Mouse (Mus musculus): ENCODE results near the gene Tnfrsf23. TPM values are rescaled to one million over a fixed set of nuclear protein-coding genes. Genes with fewer than 3 reads are reported as not detected.
A peak's percentile ranks its signal among the peaks of the same experiment; 100 is the strongest.
"Not testable (repeated sequence)": the region's sequence is repeated elsewhere in the genome, so short reads cannot be mapped to it uniquely, and the experiment has no call there.

The Tnfrsf23 gene
- polyA plus RNA-seq, 1 experiment = 4.8 TPM

DNA sequence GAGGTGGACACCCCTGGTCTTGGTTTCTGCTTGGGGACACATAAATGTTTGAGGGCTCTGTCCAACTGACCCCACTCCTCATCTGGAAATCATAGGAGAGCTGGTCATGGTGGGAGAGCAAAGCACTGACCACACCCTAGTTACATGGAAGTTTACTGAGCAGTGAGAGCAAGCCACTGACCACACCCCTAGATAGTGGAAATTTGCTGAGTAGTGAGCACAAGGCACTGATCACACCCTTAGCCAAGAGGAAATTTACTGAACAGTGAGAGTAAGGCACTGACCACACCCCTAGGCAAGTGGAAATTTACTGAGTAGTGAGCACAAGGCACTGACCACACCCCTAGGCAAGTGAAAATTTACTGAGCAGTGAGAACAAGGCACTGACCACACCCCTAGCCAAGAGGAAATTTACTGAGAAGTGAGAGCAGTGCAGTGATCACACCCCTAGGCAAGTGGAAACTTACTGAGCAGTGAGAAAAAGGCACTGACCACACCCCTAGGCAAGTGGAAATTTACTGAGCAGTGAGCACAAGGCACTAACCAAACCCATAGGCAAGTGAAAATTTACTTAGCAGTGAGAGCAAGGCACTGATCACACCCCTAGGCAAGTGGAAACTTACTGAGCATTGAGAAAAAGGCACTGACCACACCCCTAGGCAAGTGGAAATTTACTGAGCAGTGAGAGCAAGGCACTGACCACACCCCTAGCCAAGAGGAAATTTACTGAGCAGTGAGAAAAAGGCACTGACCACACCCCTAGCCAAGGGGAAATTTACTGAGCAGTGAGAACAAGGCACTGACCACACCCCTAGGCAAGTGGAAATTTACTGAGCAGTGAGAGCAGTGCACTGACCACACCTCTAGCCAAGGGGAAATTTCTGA lies 19.0 kb downstream of the Tnfrsf23 start:
- no peaks in the 10 kb centered on the region for H3K36me3 ChIP-seq (ENCODE audit: control insufficient read depth, insufficient read depth, low read length)
- H3K4me1 ChIP-seq (replicated peaks; ENCODE audit: control insufficient read depth, insufficient read depth, low read length) = no peaks in the 10 kb centered on the region
- no peak for TF ChIP-seq POLR2A (IDR thresholded peaks at IDR 0.05; ENCODE audit: control insufficient read depth, extremely low read depth, insufficient read depth, low read length, poor library complexity)
- TF ChIP-seq CTCF (IDR thresholded peaks at IDR 0.05; ENCODE audit: borderline replicate concordance, control insufficient read depth, extremely low read depth, insufficient read depth, low read length, poor library complexity) = no peak
- no peak overlapping the region for H3K27ac ChIP-seq (ENCODE audit: control insufficient read depth, insufficient read depth, low read length)
- H3K27me3 ChIP-seq (ENCODE audit: control insufficient read depth, insufficient read depth, low read length) = no peaks in the 10 kb centered on the region
- no peak for DNase-seq
- H3K4me3 ChIP-seq (ENCODE audit: control insufficient read depth, insufficient read depth, low read length) = no peak overlapping the region

DNA sequence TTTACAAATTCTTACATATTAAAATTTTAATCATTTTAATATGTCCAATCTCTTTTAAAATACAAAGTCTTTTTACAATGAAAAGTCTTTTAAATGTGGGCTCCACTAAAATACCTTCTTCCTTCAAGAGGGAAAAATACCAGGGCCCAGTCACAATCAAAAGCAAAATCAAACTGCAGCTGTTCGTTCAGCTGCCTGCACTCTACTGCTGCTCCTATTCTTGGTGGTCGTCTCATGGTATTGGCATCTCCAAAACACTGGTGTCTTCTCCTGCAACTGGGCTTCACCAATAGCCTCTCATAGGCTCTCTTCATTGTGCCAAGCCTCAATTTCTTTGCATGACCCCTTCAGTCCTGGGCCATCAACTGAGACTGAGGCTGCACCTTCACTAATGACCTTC lies 22.2 kb downstream of the Tnfrsf23 start:
- WGBS = 99% methylated on average over 2 of the region's 2 CpGs
- H3K27me3 ChIP-seq (ENCODE audit: control insufficient read depth, insufficient read depth, low read length) = no peaks in the 10 kb centered on the region
- no peak overlapping the region for H3K4me3 ChIP-seq (ENCODE audit: control insufficient read depth, insufficient read depth, low read length)
- H3K36me3 ChIP-seq (ENCODE audit: control insufficient read depth, insufficient read depth, low read length) = no peaks in the 10 kb centered on the region
- H3K27ac ChIP-seq (ENCODE audit: control insufficient read depth, insufficient read depth, low read length) = no peak overlapping the region
- no peak for TF ChIP-seq CTCF (IDR thresholded peaks at IDR 0.05; ENCODE audit: borderline replicate concordance, control insufficient read depth, extremely low read depth, insufficient read depth, low read length, poor library complexity)
- no peak for DNase-seq
- H3K4me1 ChIP-seq (replicated peaks; ENCODE audit: control insufficient read depth, insufficient read depth, low read length) = no peaks in the 10 kb centered on the region

- Histone ChIP-seq H3K4me1 (replicated peaks; ENCODE audit: control insufficient read depth, insufficient read depth, low read length) (no peaks in the 10 kb centered on the region), H3K27me3 (ENCODE audit: control insufficient read depth, insufficient read depth, low read length) (no peaks in the 10 kb centered on the region), H3K4me3 (ENCODE audit: control insufficient read depth, insufficient read depth, low read length) (no peak overlapping the region), H3K27ac (ENCODE audit: control insufficient read depth, insufficient read depth, low read length) (no peak overlapping the region), H3K36me3 (ENCODE audit: control insufficient read depth, insufficient read depth, low read length) (no peaks in the 10 kb centered on the region)
- no peak for DNase-seq
- no peak for TF ChIP-seq POLR2A (IDR thresholded peaks at IDR 0.05; ENCODE audit: control insufficient read depth, extremely low read depth, insufficient read depth, low read length, poor library complexity)
- no peak for TF ChIP-seq CTCF (IDR thresholded peaks at IDR 0.05; ENCODE audit: borderline replicate concordance, control insufficient read depth, extremely low read depth, insufficient read depth, low read length, poor library complexity)
Observed at GRCm38 (mm10) chr7:143660797-143661196, 24.9 kb downstream of the Tnfrsf23 start.

- H3K4me3 ChIP-seq (ENCODE audit: control insufficient read depth, insufficient read depth, low read length); H3K27me3 ChIP-seq (ENCODE audit: control insufficient read depth, insufficient read depth, low read length); H3K36me3 ChIP-seq (ENCODE audit: control insufficient read depth, insufficient read depth, low read length); H3K27ac ChIP-seq (ENCODE audit: control insufficient read depth, insufficient read depth, low read length); H3K4me1 ChIP-seq (replicated peaks; ENCODE audit: control insufficient read depth, insufficient read depth, low read length); DNase-seq: not testable (repeated sequence)
- WGBS = 55% methylated on average over 10 of the region's 10 CpGs
Observed at GRCm38 (mm10) chr7:143649769-143650346, 35.8 kb downstream of the Tnfrsf23 start.

DNA sequence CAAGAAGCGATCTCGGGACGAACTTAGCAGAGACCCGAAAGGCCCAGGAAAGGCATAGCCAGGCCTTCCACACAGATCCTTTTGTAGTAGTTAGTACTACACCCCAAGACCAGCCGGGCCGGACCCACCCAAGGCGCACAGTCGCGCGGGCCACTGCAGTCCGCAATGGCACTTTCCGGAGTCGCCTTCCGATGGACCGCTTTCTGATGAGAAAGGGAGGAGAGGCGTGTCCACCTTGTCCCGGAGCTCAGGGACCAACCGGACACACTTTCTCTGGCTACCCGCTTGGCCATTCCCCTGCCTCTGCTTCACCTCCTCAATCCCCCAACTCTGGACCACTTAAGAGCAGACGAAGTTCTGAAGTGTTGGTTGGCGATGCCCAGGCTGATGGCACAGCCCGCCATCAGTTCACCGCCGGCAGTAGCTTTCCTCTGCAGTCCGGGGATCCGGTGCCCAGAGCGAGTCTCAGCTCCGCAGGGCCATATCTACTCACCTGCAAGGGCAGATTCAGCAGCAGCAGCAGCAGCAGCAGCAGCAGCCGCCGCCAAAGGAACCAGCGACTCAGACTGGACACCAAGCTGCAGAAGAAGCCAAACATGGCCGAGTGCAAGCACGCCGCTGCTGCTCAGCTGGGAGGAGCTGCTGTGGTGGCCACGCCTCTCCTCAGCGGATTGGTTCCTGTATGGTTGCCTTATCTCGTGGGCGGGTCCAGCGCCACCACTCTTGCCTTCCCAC lies 36.5 kb downstream of the Tnfrsf23 start, which contains the start of gene Tnfrsf22:
TSS of gene Tnfrsf22 (minus strand) at position 628 of the 735 bp plus-strand sequence.
- no peaks in the 10 kb centered on the region for H3K27me3 ChIP-seq (ENCODE audit: control insufficient read depth, insufficient read depth, low read length)
- H3K27ac ChIP-seq (ENCODE audit: control insufficient read depth, insufficient read depth, low read length) = no peak within 1 kb of the TSS
- H3K36me3 ChIP-seq (ENCODE audit: control insufficient read depth, insufficient read depth, low read length) = no peaks in the 10 kb centered on the region
- peak within 1 kb of the TSS; percentile 68 for H3K4me3 ChIP-seq (ENCODE audit: control insufficient read depth, insufficient read depth, low read length)
- DNase-seq = peak; percentile 76
- H3K4me1 ChIP-seq (replicated peaks; ENCODE audit: control insufficient read depth, insufficient read depth, low read length) = peaks cover 9% of the 10 kb centered on the region; the same call in 1 of the 2 replicates
- TF ChIP-seq CTCF (IDR thresholded peaks at IDR 0.05; ENCODE audit: borderline replicate concordance, control insufficient read depth, extremely low read depth, insufficient read depth, low read length, poor library complexity) = no peak
- TF ChIP-seq POLR2A (IDR thresholded peaks at IDR 0.05; ENCODE audit: control insufficient read depth, extremely low read depth, insufficient read depth, low read length, poor library complexity) = no peak
- WGBS = 5% methylated on average over 39 of the region's 39 CpGs

- not testable (repeated sequence) for DNase-seq; H3K27me3 ChIP-seq (ENCODE audit: control insufficient read depth, insufficient read depth, low read length); H3K4me1 ChIP-seq (replicated peaks; ENCODE audit: control insufficient read depth, insufficient read depth, low read length); H3K27ac ChIP-seq (ENCODE audit: control insufficient read depth, insufficient read depth, low read length); H3K4me3 ChIP-seq (ENCODE audit: control insufficient read depth, insufficient read depth, low read length); H3K36me3 ChIP-seq (ENCODE audit: control insufficient read depth, insufficient read depth, low read length)
- WGBS = 29% methylated on average over 2 of the region's 2 CpGs
Observed at GRCm38 (mm10) chr7:143643949-143644348, 41.7 kb downstream of the Tnfrsf23 start.

Measured in thymus, adult 2 months (tissue).